Mouse (Mus musculus) midbrain, embryonic 16.5 days (tissue): ENCODE results near the gene Gm5065. TPM values are rescaled to one million over a fixed set of nuclear protein-coding genes. Genes with fewer than 3 reads are reported as not detected.

Experiments
- ATAC-seq: fragments of 200-750 bp; cut with Nextera tagmentation; 2 replicates; pipeline ENCODE4 v1.8.0; 2017; ENCODE audit warnings: moderate TSS enrichment
- H3K27ac ChIP-seq: fragments of 300-500 bp; sonication (generic); 2 replicates; pipeline ENCODE4 v1.5.1; 2014; ENCODE audit warnings: mild to moderate bottlenecking, low read length, mixed read lengths
- H3K27me3 ChIP-seq: fragments of 300-500 bp; sonication (generic); 2 replicates; pipeline ENCODE4 v1.6.1; 2014; ENCODE audit warnings: low read depth, low read length, mixed read lengths; ENCODE audit not compliant: control insufficient read depth, insufficient read depth
- H3K36me3 ChIP-seq: fragments of 300-500 bp; sonication (generic); 2 replicates; pipeline ENCODE4 v1.6.1; 2014; ENCODE audit warnings: mild to moderate bottlenecking, low read length, moderate library complexity, mixed read lengths; ENCODE audit not compliant: control insufficient read depth, insufficient read depth
- H3K4me1 ChIP-seq: fragments of 300-500 bp; sonication (generic); 2 replicates; pipeline ENCODE4 v1.6.1; 2014; ENCODE audit warnings: mild to moderate bottlenecking, low read length, mixed read lengths; ENCODE audit not compliant: control insufficient read depth, insufficient read depth
- H3K4me2 ChIP-seq: fragments of 300-500 bp; sonication (generic); 2 replicates; pipeline ENCODE4 v1.6.1; 2014; ENCODE audit warnings: mild to moderate bottlenecking, low read length, mixed read lengths
- H3K4me3 ChIP-seq: fragments of 300-500 bp; sonication (generic); 2 replicates; pipeline ENCODE4 v1.5.1; 2014; ENCODE audit warnings: low read depth, mild to moderate bottlenecking, low read length, moderate library complexity, mixed read lengths
- H3K9ac ChIP-seq: fragments of 300-500 bp; sonication (generic); 2 replicates; pipeline ENCODE4 v1.6.1; 2014; ENCODE audit warnings: low read depth, low read length, mixed read lengths
- H3K9me3 ChIP-seq: fragments of 300-500 bp; sonication (generic); replicated peaks from 2 replicates; pipeline ENCODE4 v1.6.1; 2014; ENCODE audit warnings: mild to moderate bottlenecking, low read length, mixed read lengths; ENCODE audit not compliant: control insufficient read depth, poor library complexity, severe bottlenecking
- WGBS: fragments of 180-500 bp; shearing (Covaris S2); extraction: QIAGEN DNeasy Blood & Tissue Kit; methylation state at CpG from one replicate; pipeline ENCODE4 v1.1.7; 2014; 5-methylcytosine and 5-hydroxymethylcytosine counted together
- polyA plus RNA-seq: library from polyadenylated mRNA; unstranded; fragments of >200 nt; fragmentation: Nextera tagmentation; extraction: Ambion mirVana; gene quantifications from 2 replicates; pipeline ENCODE4 v1.2.1, GENCODE M21; 2015

Gm5065 gene
- polyA plus RNA-seq, result not detected in 2 replicates

DNA sequence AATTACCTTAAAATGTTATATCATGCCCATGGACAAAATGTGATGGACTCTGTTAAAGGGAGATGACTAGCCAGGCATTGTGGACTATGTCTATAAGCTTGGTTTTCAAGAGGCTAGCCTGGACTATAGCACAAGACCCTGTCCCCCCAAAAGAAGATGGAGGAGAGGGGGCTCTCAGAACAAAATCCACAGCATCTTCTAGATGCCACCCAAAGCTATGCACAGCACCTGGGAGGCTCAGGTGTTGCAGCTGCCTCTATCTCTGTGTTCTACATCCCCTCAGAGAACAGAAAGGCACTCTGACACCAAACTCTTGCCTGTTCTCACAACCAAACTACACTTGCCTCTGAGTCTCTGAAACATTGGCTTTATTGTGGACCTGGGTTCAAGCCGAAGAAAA lies at the start of gene Gm5065:
Gene Gm5065, plus strand, starts transcription at position 301 of the 400 bp plus-strand sequence.
- H3K9me3 ChIP-seq, result peaks cover 36% of the 10 kb centered on the region
- no peaks in the 10 kb centered on the region for H3K27me3 ChIP-seq
- H3K4me2 ChIP-seq, result no peak within 1 kb of the TSS
- H3K9ac ChIP-seq, result no peak within 1 kb of the TSS
- no peaks in the 10 kb centered on the region for H3K36me3 ChIP-seq
- no peaks in the 10 kb centered on the region for H3K4me1 ChIP-seq
- H3K4me3 ChIP-seq, result no peak within 1 kb of the TSS
- ATAC-seq, result no peak
- WGBS, result 81% methylated on average over 1 of the region's 1 CpGs
- no peak within 1 kb of the TSS for H3K27ac ChIP-seq

DNA sequence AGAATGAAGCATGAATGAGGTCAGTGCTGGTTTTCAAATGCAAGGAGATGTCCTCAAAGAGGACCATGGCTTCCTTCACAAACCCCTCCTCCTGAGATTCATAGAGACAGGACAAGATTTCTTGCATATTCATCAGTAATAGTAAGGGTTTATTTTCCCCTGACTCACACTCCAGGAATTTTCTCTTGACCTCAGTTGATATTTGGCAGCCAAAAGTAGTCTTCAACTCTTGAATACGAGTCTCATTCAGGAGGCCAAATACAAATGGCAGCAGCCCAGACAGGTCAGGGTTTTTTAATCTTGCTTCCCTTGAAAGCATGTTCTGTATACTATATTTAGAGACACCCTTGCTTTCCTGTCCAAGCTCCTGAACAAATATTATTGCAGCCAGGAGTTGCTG lies 22.8 kb upstream of the Gm5065 start:
- 83% methylated on average over 1 of the region's 1 CpGs for WGBS

DNA sequence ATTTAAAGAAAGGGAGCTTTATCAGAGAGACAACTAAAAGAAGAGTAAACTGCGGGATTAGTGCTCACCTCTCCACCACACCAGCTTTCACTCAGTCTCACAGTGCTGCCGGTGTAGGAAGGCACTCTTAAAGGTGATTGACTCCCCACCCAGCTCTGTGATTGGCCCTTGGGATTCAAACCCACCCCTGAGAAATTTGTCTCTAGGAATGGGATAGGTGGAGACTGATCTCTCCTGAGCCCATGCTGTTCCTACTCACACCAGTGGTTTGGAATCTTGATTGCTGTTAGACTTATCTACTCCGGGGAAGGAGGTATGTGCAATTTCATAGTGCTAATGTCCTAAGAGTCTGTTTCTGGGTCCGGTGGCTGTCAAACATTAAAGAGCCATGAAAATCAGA lies 598 bp downstream of the Gm5065 start, which contains the start of gene Nlrp2:
Gene Nlrp2, minus strand, starts transcription at position 101 of the 400 bp plus-strand sequence.
- no peak within 1 kb of the TSS for H3K9ac ChIP-seq
- no peak within 1 kb of the TSS for H3K4me3 ChIP-seq
- no peaks in the 10 kb centered on the region for H3K4me1 ChIP-seq
- no peak within 1 kb of the TSS for H3K27ac ChIP-seq
- H3K27me3 ChIP-seq, result no peaks in the 10 kb centered on the region
- peaks cover 39% of the 10 kb centered on the region for H3K9me3 ChIP-seq
- no peaks in the 10 kb centered on the region for H3K36me3 ChIP-seq
- no peak within 1 kb of the TSS for H3K4me2 ChIP-seq
- WGBS, result 86% methylated on average over 4 of the region's 4 CpGs
- no peak for ATAC-seq

More for the DNA sequence above, 22.8 kb upstream of the Gm5065 start:
- Histone ChIP-seq H3K27ac (no peak overlapping the region), H3K9ac (no peak overlapping the region), H3K4me1 (no peaks in the 10 kb centered on the region), H3K4me3 (no peak overlapping the region), H3K4me2 (no peak overlapping the region), H3K9me3 (peaks cover 15% of the 10 kb centered on the region), H3K27me3 (no peaks in the 10 kb centered on the region), H3K36me3 (no peaks in the 10 kb centered on the region)
- ATAC-seq, result no peak

DNA sequence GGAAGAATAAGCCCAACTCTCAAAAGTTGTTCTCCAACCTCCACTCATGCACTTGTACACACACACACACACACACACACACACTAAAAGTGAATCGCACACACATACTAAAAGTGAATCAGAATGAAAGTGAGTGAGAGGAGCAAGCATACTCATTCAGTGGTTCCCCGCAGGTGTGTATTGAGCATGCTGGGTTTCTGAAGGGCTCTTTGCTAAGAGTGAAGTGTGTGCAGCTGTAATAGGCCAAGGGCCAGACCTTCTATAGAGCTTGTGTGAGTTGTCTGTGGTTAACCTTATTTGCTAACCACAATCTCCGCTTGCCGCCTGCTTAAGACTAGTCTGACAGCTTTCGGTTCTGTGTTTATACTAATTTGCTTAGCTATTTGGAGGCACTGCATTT lies 13.3 kb downstream of the Gm5065 start:
- no peaks in the 10 kb centered on the region for H3K36me3 ChIP-seq
- H3K9me3 ChIP-seq, result peaks cover 24% of the 10 kb centered on the region
- H3K27me3 ChIP-seq, result no peaks in the 10 kb centered on the region
- ATAC-seq, result no peak
- WGBS, result 95% methylated on average over 5 of the region's 5 CpGs
- H3K4me2 ChIP-seq, result no peak overlapping the region
- H3K4me3 ChIP-seq, result no peak overlapping the region
- H3K4me1 ChIP-seq, result no peaks in the 10 kb centered on the region
- no peak overlapping the region for H3K9ac ChIP-seq
- H3K27ac ChIP-seq, result no peak overlapping the region

DNA sequence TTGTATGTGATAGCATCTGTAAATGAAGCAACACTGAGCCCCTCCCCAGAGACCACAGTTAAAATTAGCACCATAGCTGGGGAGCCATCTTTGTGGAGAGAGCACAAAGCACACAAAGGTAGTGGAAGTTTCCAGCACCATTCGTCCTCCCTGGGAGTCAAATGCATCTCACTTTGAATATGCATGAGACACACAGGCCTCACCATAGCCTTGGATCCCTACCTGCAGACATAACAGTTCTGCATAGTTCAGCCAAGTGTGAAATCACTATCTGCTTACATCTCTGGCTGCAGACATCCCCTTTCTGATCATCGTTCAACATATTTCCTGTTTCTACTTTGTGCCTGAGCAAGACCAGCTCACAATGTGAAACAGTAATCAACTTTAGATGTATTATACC lies 16.4 kb downstream of the Gm5065 start:
- Histone ChIP-seq H3K27ac (no peak overlapping the region), H3K36me3 (no peaks in the 10 kb centered on the region), H3K4me2 (no peak overlapping the region), H3K9ac (no peak overlapping the region), H3K4me3 (no peak overlapping the region), H3K9me3 (peaks cover 18% of the 10 kb centered on the region), H3K27me3 (no peaks in the 10 kb centered on the region), H3K4me1 (no peaks in the 10 kb centered on the region)
- ATAC-seq, result no peak
- 72% methylated on average over 2 of the region's 2 CpGs for WGBS

DNA sequence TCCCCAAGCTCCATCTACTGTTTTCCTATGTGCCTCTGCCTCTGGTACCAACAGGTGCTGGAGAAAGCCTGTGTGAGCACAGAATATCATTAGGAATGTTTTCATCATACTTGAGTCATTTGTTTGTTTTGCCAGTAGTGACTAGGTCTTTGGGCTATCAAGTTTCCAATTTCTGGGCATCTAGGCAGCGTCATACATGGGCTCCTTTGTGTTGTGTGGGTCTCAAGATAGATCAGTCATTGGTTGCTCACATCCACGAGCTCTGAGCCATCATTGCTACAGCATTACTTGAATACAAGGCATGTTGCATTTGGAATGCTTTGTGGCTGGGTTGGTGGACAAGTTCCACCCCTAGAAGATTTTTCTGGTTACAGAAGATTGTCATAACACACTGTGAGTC lies 55.9 kb downstream of the Gm5065 start:
- no peaks in the 10 kb centered on the region for H3K27me3 ChIP-seq
- no peaks in the 10 kb centered on the region for H3K4me1 ChIP-seq
- no peaks in the 10 kb centered on the region for H3K36me3 ChIP-seq
- H3K27ac ChIP-seq, result no peak overlapping the region
- ATAC-seq, result no peak
- H3K9me3 ChIP-seq, result peaks cover 19% of the 10 kb centered on the region; the same call in 1 of the 2 replicates
- H3K4me2 ChIP-seq, result no peak overlapping the region
- WGBS, result 38% methylated on average over 2 of the region's 2 CpGs
- no peak overlapping the region for H3K4me3 ChIP-seq
- H3K9ac ChIP-seq, result no peak overlapping the region

Other genes starting within 250 kb of the Gm5065 start
- not detected in 2 replicates for gene Rfpl4, start 233.6 kb upstream of the Gm5065 start, polyA plus RNA-seq
- 0.89 and 0.98 TPM in 2 replicates for gene Rasl2-9, start 224.6 kb upstream of the Gm5065 start, polyA plus RNA-seq
- 0.02 TPM in 1 of 2 replicates, not detected in the other for gene Vmn1r55, start 200.9 kb upstream of the Gm5065 start, polyA plus RNA-seq
- gene Vmn1r56, start 153.8 kb upstream of the Gm5065 start, polyA plus RNA-seq, result not detected in 2 replicates
- gene Vmn1r57, start 132.0 kb upstream of the Gm5065 start, polyA plus RNA-seq, result not detected in 2 replicates
- not detected in 2 replicates for gene Nlrp2, start 498 bp downstream of the Gm5065 start, polyA plus RNA-seq
- gene Vmn1r58, start 62.9 kb downstream of the Gm5065 start, polyA plus RNA-seq, result not detected in 2 replicates
- not detected in 2 replicates for gene Vmn1r59, start 106.2 kb downstream of the Gm5065 start, polyA plus RNA-seq
- not detected in 2 replicates for gene Vmn2r28, start 143.4 kb downstream of the Gm5065 start, polyA plus RNA-seq
- gene Vmn1r60, start 196.8 kb downstream of the Gm5065 start, polyA plus RNA-seq, result not detected in 2 replicates